ENCODE assay signal across 19 mouse cellular contexts in genomic region chr2:32112548-32112947, GRCm38 (mm10). TPM values are rescaled to one million over a fixed set of nuclear protein-coding genes. Genes with fewer than 3 reads are reported as not detected.
DNase-seq lines count a peak whose midpoint lies in the region; ATAC-seq lines count a peak whose summit lies in the region.
"Had no signal": no experiment of that assay in that cellular context is flagged by ENCODE, and none has a peak within 500 bp of the region (broad histone marks: within the 10 kb centered on the region; RNA-seq: fewer than 3 reads in every experiment).

No protein-coding gene starts in this region.

- 0 out of 2 replicates have a peak overlapping the region, but pooled peaks have one; percentile 23 for H3K9ac ChIP-seq in liver, embryonic 13.5 days
- no peak overlapping the region for H3K9ac ChIP-seq in liver, embryonic 11.5 days (ENCODE audit: low read depth, low read length)
- H3K9ac ChIP-seq: embryonic facial prominence, embryonic 12.5 days; forebrain, embryonic 15.5 days; heart, embryonic 13.5 days; hindbrain, embryonic 15.5 days had no signal

- H3K4me2 ChIP-seq in liver, embryonic 13.5 days: no peak overlapping the region
- no peak overlapping the region for H3K4me2 ChIP-seq in liver, embryonic 11.5 days
- H3K4me2 ChIP-seq: embryonic facial prominence, embryonic 12.5 days; forebrain, embryonic 15.5 days; heart, embryonic 13.5 days; hindbrain, embryonic 15.5 days had no signal

- no peak overlapping the region for H3K4me3 ChIP-seq in liver, embryonic 13.5 days (replicated peaks)
- H3K4me3 ChIP-seq in liver, embryonic 11.5 days (ENCODE audit: low read depth, low read length): no peak overlapping the region
- H3K4me3 ChIP-seq: embryonic facial prominence, embryonic 12.5 days; forebrain, embryonic 15.5 days; heart, embryonic 13.5 days; hindbrain, embryonic 15.5 days had no signal

- ATAC-seq in liver, embryonic 13.5 days (ENCODE audit: low read depth): no peak
- ATAC-seq in liver, embryonic 11.5 days (replicated peaks; ENCODE audit: low FRiP score): no peak
- ATAC-seq: forebrain, embryonic 15.5 days had no signal

- H3K36me3 ChIP-seq in liver, embryonic 13.5 days: no peaks in the 10 kb centered on the region
- no peaks in the 10 kb centered on the region for H3K36me3 ChIP-seq in liver, embryonic 11.5 days (ENCODE audit: control insufficient read depth, insufficient read depth, low read length)
- H3K36me3 ChIP-seq: embryonic facial prominence, embryonic 12.5 days had no signal

- 81% methylated on average over 2 of the region's 2 CpGs for WGBS in liver, embryonic 13.5 days (ENCODE audit: insufficient replicate concordance)
- WGBS in liver, embryonic 11.5 days: 83% methylated on average over 2 of the region's 2 CpGs

- peak; percentile 33 to 45 for DNase-seq in left cerebral cortex, adult 18-20 months (ENCODE audit: low spot score in 2 of 2)
- no peak for DNase-seq in left cerebral cortex, postnatal 14 days (ENCODE audit: low spot score in 2 of 2)
- no peak for DNase-seq in liver, embryonic 13.5 days
- no peak for DNase-seq in liver, embryonic 11.5 days (ENCODE audit: low spot score)
- peak; percentile 21 for DNase-seq in right cerebral cortex, postnatal 25 days
- no peak for DNase-seq in right cerebral cortex, postnatal 4 days
- DNase-seq in testis, postnatal 10 days (ENCODE audit: low spot score): no peak
- DNase-seq: adrenal gland, adult 8-10 months; adrenal gland, postnatal 36 days; cerebellum, adult 11 months; cerebellum, adult 8-10 months; cerebellum, postnatal 14 days; gastrocnemius, postnatal 36 days; heart, adult 11 months; heart, postnatal 36 days had no signal

- H3K27ac ChIP-seq in liver, embryonic 13.5 days: peak overlapping the region; percentile 96
- H3K27ac ChIP-seq in liver, embryonic 11.5 days (ENCODE audit: low read depth, low read length): no peak overlapping the region
- H3K27ac ChIP-seq: embryonic facial prominence, embryonic 12.5 days; forebrain, embryonic 15.5 days; heart, embryonic 13.5 days; hindbrain, embryonic 15.5 days had no signal

- peaks cover 6% of the 10 kb centered on the region; the same call in 1 of the 2 replicates for H3K9me3 ChIP-seq in liver, embryonic 13.5 days (replicated peaks)
- H3K9me3 ChIP-seq in liver, embryonic 11.5 days (ENCODE audit: control insufficient read depth, low read length): 0 out of 2 replicates have a peak, but pooled peaks cover 5% of the 10 kb centered on the region
- H3K9me3 ChIP-seq: embryonic facial prominence, embryonic 12.5 days; forebrain, embryonic 15.5 days; heart, embryonic 13.5 days; hindbrain, embryonic 15.5 days had no signal

- H3K27me3 ChIP-seq in liver, embryonic 13.5 days: no peaks in the 10 kb centered on the region
- no peaks in the 10 kb centered on the region for H3K27me3 ChIP-seq in liver, embryonic 11.5 days (replicated peaks; ENCODE audit: control insufficient read depth, insufficient read depth, low read length)
- H3K27me3 ChIP-seq: embryonic facial prominence, embryonic 12.5 days; forebrain, embryonic 15.5 days; heart, embryonic 13.5 days; hindbrain, embryonic 15.5 days had no signal

- H3K4me1 ChIP-seq in liver, embryonic 13.5 days (replicated peaks): peaks cover 63% of the 10 kb centered on the region
- peaks cover 22% of the 10 kb centered on the region for H3K4me1 ChIP-seq in liver, embryonic 11.5 days (replicated peaks; ENCODE audit: control insufficient read depth, insufficient read depth, low read length)
- H3K4me1 ChIP-seq: embryonic facial prominence, embryonic 12.5 days; forebrain, embryonic 15.5 days; hindbrain, embryonic 15.5 days had no signal

- intact Hi-C loops in left cerebral cortex, postnatal 14 days (cut with DNase I): no loop called here

RNA-seq across cellular contexts. Expression of gene Plpp7, which starts 17.2 kb away (rescaled TPM):
- 10 to 100 TPM; 27.1 to 32.4 TPM for total RNA-seq in left cerebral cortex, adult 18-20 months (2021)
- total RNA-seq in left cerebral cortex, postnatal 14 days (2021): 10 to 100 TPM; 24.5 to 28.5 TPM
- 2.0 and 2.2 TPM in 2 replicates for polyA plus RNA-seq in liver, embryonic 13.5 days (2015; fragmentation: Nextera tagmentation; extraction: Ambion mirVana)
- 5.3 TPM in 2 replicates for polyA plus RNA-seq in liver, embryonic 11.5 days (2014; fragmentation: Nextera tagmentation; extraction: Ambion mirVana)

RNA-seq across cellular contexts. Expression of gene Fam78a, which starts 27.9 kb away (rescaled TPM):
- 1 to 10 TPM; 6.2 to 9.6 TPM for total RNA-seq in left cerebral cortex, adult 18-20 months (2021)
- total RNA-seq in left cerebral cortex, postnatal 14 days (2021): 1 to 10 TPM; 3.4 to 4.2 TPM
- polyA plus RNA-seq in liver, embryonic 13.5 days (2015; fragmentation: Nextera tagmentation; extraction: Ambion mirVana): 10.6 and 13.0 TPM in 2 replicates
- 19.2 and 19.8 TPM in 2 replicates for polyA plus RNA-seq in liver, embryonic 11.5 days (2014; fragmentation: Nextera tagmentation; extraction: Ambion mirVana)

RNA-seq across cellular contexts. Expression of gene Prrc2b, which starts 38.3 kb away (rescaled TPM):
- 100 to 1,000 TPM; 259 to 266 TPM for total RNA-seq in left cerebral cortex, adult 18-20 months (2021)
- total RNA-seq in left cerebral cortex, postnatal 14 days (2021): 100 to 1,000 TPM; 244 to 245 TPM
- 6.8 and 7.7 TPM in 2 replicates for polyA plus RNA-seq in liver, embryonic 13.5 days (2015; fragmentation: Nextera tagmentation; extraction: Ambion mirVana)
- polyA plus RNA-seq in liver, embryonic 11.5 days (2014; fragmentation: Nextera tagmentation; extraction: Ambion mirVana): 37.8 and 48.1 TPM in 2 replicates

Comparison
In these comparisons a context has a peak if more than half of its experiments do, and no peak if none do; other contexts are left out.
1. DNase-seq: peak in left cerebral cortex, adult 18-20 months (2 of 2) and right cerebral cortex, postnatal 25 days (single experiment); none in left cerebral cortex, postnatal 14 days (0 of 2), liver, embryonic 13.5 days (single experiment), liver, embryonic 11.5 days (single experiment), right cerebral cortex, postnatal 4 days (single experiment) and testis, postnatal 10 days (single experiment).